Mouse (Mus musculus) neural tube, embryonic 12.5 days (tissue): ENCODE results near the gene Eva1a. TPM values are rescaled to one million over a fixed set of nuclear protein-coding genes. Genes with fewer than 3 reads are reported as not detected.

ENCODE experiments used
- ATAC-seq: fragments of 200-750 bp; cut with Nextera tagmentation; 2 replicates; pipeline ENCODE4 v1.8.0; 2017; ENCODE audit warnings: low read depth, mild to moderate bottlenecking, moderate TSS enrichment, moderate library complexity; ENCODE audit not compliant: low FRiP score
- H3K27ac ChIP-seq: fragments of 300-500 bp; sonication (generic); 2 replicates; pipeline ENCODE4 v1.5.1; 2016
- H3K27me3 ChIP-seq: fragments of 300-500 bp; sonication (generic); replicated peaks from 2 replicates; pipeline ENCODE4 v1.6.1; 2016; ENCODE audit warnings: mild to moderate bottlenecking
- H3K36me3 ChIP-seq: fragments of 300-500 bp; sonication (generic); 2 replicates; pipeline ENCODE4 v1.6.1; 2016; ENCODE audit warnings: mild to moderate bottlenecking
- H3K4me1 ChIP-seq: fragments of 300-500 bp; sonication (generic); 2 replicates; pipeline ENCODE4 v1.6.1; 2016
- H3K4me2 ChIP-seq: fragments of 300-500 bp; sonication (generic); replicated peaks from 2 replicates; pipeline ENCODE4 v1.6.1; 2016; ENCODE audit warnings: mild to moderate bottlenecking
- H3K4me3 ChIP-seq: fragments of 300-500 bp; sonication (generic); 2 replicates; pipeline ENCODE4 v1.5.1; 2016
- H3K9ac ChIP-seq: fragments of 300-500 bp; sonication (generic); 2 replicates; pipeline ENCODE4 v1.6.1; 2016; ENCODE audit warnings: mild to moderate bottlenecking
- H3K9me3 ChIP-seq: fragments of 300-500 bp; sonication (generic); 2 replicates; pipeline ENCODE4 v1.6.1; 2016; ENCODE audit warnings: mild to moderate bottlenecking
- WGBS: fragments of 180-500 bp; shearing (Covaris S2); methylation state at CpG from one replicate; pipeline ENCODE4 v1.1.7; 2016; 5-methylcytosine and 5-hydroxymethylcytosine counted together
- polyA plus RNA-seq: library from polyadenylated mRNA; unstranded; fragments of >200 nt; fragmentation: Nextera tagmentation; extraction: Ambion mirVana; gene quantifications from 2 replicates; pipeline ENCODE4 v1.2.1, GENCODE M21; 2016

Eva1a gene
- polyA plus RNA-seq, 1 experiment from 2014 or later = 2.5 TPM

DNA sequence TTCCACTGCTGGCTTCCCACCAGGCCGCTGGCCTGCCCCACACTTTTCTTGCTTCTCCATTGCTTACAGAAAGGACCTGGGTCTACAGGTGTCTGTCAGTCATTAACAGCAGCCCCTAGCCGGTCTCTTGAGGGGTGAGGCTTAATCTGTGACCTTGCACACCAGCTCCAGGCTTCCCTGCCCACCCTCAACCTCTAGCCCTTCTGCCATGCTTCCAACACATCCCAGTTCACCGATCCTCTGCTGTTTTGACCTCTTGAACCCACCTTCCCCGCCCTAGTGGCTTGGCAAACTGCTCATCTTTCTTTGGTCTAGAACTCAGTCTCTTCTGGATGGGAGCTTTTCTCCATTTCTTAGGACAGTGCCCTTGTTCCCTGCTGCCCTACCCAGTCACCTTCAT lies 2.8 kb downstream of the Eva1a start:
- Histone ChIP-seq H3K4me3 (no peak overlapping the region), H3K4me1 (peaks cover 17% of the 10 kb centered on the region; the same call in 1 of the 2 replicates), H3K27ac (no peak overlapping the region), H3K9ac (no peak overlapping the region), H3K27me3 (peaks cover 32% of the 10 kb centered on the region), H3K36me3 (no peaks in the 10 kb centered on the region), H3K4me2 (no peak overlapping the region), H3K9me3 (no peaks in the 10 kb centered on the region)
- no peak for ATAC-seq
- 31% methylated on average over 4 of the region's 4 CpGs for WGBS

DNA sequence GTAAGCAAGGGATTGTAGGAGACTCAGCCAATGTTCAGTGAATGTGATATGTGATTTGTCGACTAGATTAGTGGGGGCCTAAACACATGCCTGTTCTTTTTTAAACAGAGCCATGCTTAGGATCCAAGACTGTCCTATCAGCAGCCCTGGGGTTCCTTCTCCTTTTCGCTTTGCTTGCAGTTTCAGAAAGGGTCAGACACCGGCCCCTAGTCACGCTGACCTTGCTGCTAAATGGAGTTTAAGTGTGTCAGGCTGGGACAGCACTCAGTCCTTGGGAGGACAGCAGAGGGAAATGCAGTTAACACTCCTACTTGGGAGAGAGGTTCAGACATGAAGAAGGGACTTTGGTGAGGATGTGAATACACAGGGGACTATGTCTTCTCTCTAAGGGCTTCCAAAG lies 3.7 kb downstream of the Eva1a start:
- Histone ChIP-seq H3K36me3 (no peaks in the 10 kb centered on the region), H3K4me1 (peaks cover 17% of the 10 kb centered on the region; the same call in 1 of the 2 replicates), H3K27ac (no peak overlapping the region), H3K9me3 (no peaks in the 10 kb centered on the region), H3K4me2 (no peak overlapping the region), H3K4me3 (no peak overlapping the region), H3K27me3 (peaks cover 32% of the 10 kb centered on the region), H3K9ac (no peak overlapping the region)
- ATAC-seq = no peak
- 76% methylated on average over 4 of the region's 4 CpGs for WGBS

DNA sequence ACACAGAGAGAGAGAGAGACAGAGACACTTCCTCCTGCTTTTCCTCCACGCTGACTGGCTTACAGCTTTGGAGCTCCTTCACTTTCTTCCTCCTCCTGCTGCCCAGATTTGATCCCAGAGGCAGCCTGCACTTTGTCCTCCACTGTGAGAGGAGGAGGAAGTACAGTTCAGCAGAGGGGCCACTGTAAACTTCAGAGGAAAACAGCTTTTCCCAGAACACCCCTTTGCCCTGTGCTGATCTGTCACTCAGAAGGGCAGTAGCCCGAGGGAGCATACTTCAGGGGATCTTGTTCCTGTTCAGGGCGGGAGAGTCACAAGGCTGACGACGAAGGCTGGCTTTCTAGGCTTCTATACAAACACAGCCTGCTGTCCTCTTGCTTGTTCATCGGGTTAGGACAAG lies 7.1 kb downstream of the Eva1a start:
- no peak overlapping the region for H3K4me2 ChIP-seq
- H3K36me3 ChIP-seq = no peaks in the 10 kb centered on the region
- no peak for ATAC-seq
- H3K9ac ChIP-seq = no peak overlapping the region
- H3K4me1 ChIP-seq = peaks cover 1% of the 10 kb centered on the region; the same call in 1 of the 2 replicates
- H3K4me3 ChIP-seq = no peak overlapping the region
- peaks cover 13% of the 10 kb centered on the region for H3K27me3 ChIP-seq
- H3K27ac ChIP-seq = no peak overlapping the region
- 69% methylated on average over 6 of the region's 6 CpGs for WGBS
- H3K9me3 ChIP-seq = no peaks in the 10 kb centered on the region

GRCm38 (mm10) chr6:82050201-82050600 lies 9.4 kb downstream of the Eva1a start:
- Histone ChIP-seq H3K36me3 (no peaks in the 10 kb centered on the region), H3K9ac (no peak overlapping the region), H3K4me3 (no peak overlapping the region), H3K4me1 (no peaks in the 10 kb centered on the region), H3K27me3 (no peaks in the 10 kb centered on the region), H3K4me2 (no peak overlapping the region), H3K9me3 (no peaks in the 10 kb centered on the region), H3K27ac (no peak overlapping the region)
- no peak for ATAC-seq
- WGBS = 80% methylated on average over 9 of the region's 9 CpGs

GRCm38 (mm10) chr6:82051569-82051968 lies 10.7 kb downstream of the Eva1a start:
- no peak for ATAC-seq
- Histone ChIP-seq H3K9me3 (no peaks in the 10 kb centered on the region), H3K4me3 (no peak overlapping the region), H3K27ac (no peak overlapping the region), H3K4me2 (no peak overlapping the region), H3K9ac (no peak overlapping the region), H3K27me3 (no peaks in the 10 kb centered on the region), H3K36me3 (no peaks in the 10 kb centered on the region), H3K4me1 (no peaks in the 10 kb centered on the region)
- WGBS = 84% methylated on average over 8 of the region's 8 CpGs

DNA sequence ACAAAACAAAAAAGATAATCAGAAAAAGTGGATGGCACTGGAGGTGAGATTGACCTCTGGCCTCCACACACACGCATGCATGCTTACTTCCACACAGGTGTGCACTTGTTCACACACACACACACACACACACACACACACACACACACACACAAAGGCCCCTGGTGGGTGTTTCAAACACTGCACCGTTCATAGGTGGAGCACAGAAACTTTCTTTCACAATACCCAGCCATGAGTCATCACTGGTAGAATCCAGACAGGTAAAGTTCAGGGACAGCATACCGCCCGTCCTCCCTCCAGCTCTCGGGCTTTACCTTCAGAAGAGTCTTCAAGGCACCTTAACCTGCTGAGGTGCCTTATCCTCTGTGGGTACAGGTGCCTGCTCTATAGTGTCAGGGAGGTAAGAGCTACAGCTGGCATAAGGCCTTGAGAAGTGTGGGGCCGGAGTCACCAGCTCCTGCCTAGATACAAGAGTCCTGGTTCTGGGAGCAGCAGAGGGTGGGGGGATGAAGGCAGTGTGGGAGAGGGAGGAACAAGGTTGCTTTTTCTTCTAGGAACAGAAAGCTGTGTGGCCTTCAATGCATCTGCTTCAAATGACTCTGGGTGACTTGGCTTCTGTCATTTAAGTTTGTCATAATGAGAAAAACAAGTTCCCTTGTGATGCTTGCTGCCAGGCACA lies 11.3 kb downstream of the Eva1a start:
- Histone ChIP-seq H3K9me3 (no peaks in the 10 kb centered on the region), H3K4me1 (no peaks in the 10 kb centered on the region), H3K27ac (no peak overlapping the region), H3K27me3 (no peaks in the 10 kb centered on the region), H3K36me3 (no peaks in the 10 kb centered on the region), H3K4me2 (no peak overlapping the region), H3K4me3 (no peak overlapping the region), H3K9ac (no peak overlapping the region)
- ATAC-seq = no peak
- 92% methylated on average over 6 of the region's 6 CpGs for WGBS

DNA sequence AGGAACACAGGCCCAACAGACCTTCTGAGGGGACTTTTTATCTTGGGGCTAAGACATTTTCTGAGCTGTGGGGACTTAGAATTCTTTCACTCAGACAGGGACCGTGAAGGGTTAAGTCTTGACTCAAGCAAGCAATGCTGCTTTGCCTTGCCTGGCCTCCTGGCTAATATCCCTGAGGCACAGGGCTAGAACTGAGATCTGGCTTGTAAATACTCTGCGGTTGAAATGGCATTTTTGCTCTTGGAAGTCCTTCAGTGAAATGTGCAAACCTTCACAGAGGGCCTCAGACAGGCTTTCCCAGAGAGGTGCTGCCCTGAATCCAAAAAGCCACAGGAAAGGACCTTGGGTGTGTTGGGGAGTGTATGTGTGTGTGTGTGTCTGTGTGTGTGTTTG lies 11.9 kb downstream of the Eva1a start:
- H3K9ac ChIP-seq = no peak overlapping the region
- 83% methylated on average over 2 of the region's 2 CpGs for whole genome bisulfite sequencing
- H3K27me3 ChIP-seq = no peaks in the 10 kb centered on the region
- H3K9me3 ChIP-seq = no peaks in the 10 kb centered on the region
- ATAC-seq = no peak
- no peaks in the 10 kb centered on the region for H3K4me1 ChIP-seq
- H3K4me3 ChIP-seq = no peak overlapping the region
- H3K4me2 ChIP-seq = no peak overlapping the region
- no peak overlapping the region for H3K27ac ChIP-seq
- no peaks in the 10 kb centered on the region for H3K36me3 ChIP-seq

- H3K27ac ChIP-seq = no peak overlapping the region
- WGBS = 79% methylated on average over 7 of the region's 7 CpGs
- H3K4me3 ChIP-seq = no peak overlapping the region
- no peak for ATAC-seq
- no peaks in the 10 kb centered on the region for H3K27me3 ChIP-seq
- H3K36me3 ChIP-seq = no peaks in the 10 kb centered on the region
- no peak overlapping the region for H3K9ac ChIP-seq
- H3K4me1 ChIP-seq = no peaks in the 10 kb centered on the region
- H3K9me3 ChIP-seq = no peaks in the 10 kb centered on the region
- H3K4me2 ChIP-seq = no peak overlapping the region
Measured at GRCm38 (mm10) chr6:82054854-82055253, 14.0 kb downstream of the Eva1a start.

DNA sequence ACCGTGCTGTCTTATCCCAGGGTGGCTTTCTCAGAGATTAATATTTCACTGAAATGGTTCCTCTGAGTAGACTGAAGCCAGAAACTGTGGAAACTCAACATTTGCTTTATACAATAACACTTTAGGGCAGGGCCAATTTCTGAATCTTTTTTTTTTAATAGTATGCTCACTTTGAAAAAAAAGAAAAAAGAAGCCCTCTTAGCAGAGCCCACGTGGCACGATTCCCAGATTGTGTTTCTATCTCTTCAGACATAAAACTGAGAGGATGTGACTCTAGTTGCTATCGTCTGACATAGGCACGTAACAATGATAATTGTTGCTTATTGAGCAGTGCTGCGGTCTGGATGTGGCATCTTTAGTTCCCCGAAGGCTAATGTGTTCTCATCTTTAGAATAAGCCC lies 19.1 kb downstream of the Eva1a start:
- no peak overlapping the region for H3K9ac ChIP-seq
- 90% methylated on average over 7 of the region's 7 CpGs for WGBS
- H3K27me3 ChIP-seq = no peaks in the 10 kb centered on the region
- H3K4me3 ChIP-seq = no peak overlapping the region
- H3K4me2 ChIP-seq = no peak overlapping the region
- no peaks in the 10 kb centered on the region for H3K4me1 ChIP-seq
- no peak for ATAC-seq
- H3K36me3 ChIP-seq = no peaks in the 10 kb centered on the region
- no peaks in the 10 kb centered on the region for H3K9me3 ChIP-seq
- H3K27ac ChIP-seq = no peak overlapping the region

GRCm38 (mm10) chr6:82065230-82065629 lies 24.4 kb downstream of the Eva1a start:
- WGBS = 83% methylated on average over 5 of the region's 5 CpGs
- Histone ChIP-seq H3K9me3 (no peaks in the 10 kb centered on the region), H3K27ac (no peak overlapping the region), H3K9ac (no peak overlapping the region), H3K36me3 (no peaks in the 10 kb centered on the region), H3K4me3 (no peak overlapping the region), H3K4me1 (no peaks in the 10 kb centered on the region), H3K27me3 (no peaks in the 10 kb centered on the region), H3K4me2 (no peak overlapping the region)
- no peak for ATAC-seq

DNA sequence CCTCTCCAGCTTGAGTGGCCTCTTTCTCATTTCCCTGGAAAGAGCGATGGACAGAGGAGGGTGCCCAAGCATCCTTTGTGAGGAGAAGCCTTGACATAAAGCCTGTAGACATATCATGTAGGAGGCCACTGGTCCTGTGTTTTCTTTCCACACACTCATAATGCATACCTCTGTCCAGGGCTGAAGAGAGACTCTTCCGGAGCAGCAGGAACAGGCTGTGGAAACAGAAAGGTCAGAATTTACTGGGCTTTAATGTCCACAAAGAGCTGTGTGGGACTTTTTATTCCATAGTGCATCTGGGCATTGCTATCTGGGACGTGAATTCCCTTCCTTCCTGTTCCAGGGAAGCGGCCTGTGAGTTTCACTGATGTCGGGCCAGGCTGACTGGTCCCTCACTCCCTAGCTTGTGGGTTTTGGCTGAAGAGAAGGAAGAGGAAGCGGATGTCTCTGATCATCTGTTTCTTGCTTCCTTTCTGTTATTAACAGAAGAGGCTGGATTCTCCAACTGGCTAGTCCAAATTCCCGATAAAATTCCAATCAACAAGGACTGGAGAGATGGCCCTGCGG lies 25.8 kb downstream of the Eva1a start:
- H3K27me3 ChIP-seq = no peaks in the 10 kb centered on the region
- H3K4me3 ChIP-seq = no peak overlapping the region
- no peak overlapping the region for H3K9ac ChIP-seq
- H3K4me1 ChIP-seq = no peaks in the 10 kb centered on the region
- ATAC-seq = no peak
- no peak overlapping the region for H3K4me2 ChIP-seq
- H3K27ac ChIP-seq = no peak overlapping the region
- 90% methylated on average over 8 of the region's 8 CpGs for WGBS
- H3K36me3 ChIP-seq = no peaks in the 10 kb centered on the region
- H3K9me3 ChIP-seq = no peaks in the 10 kb centered on the region

DNA sequence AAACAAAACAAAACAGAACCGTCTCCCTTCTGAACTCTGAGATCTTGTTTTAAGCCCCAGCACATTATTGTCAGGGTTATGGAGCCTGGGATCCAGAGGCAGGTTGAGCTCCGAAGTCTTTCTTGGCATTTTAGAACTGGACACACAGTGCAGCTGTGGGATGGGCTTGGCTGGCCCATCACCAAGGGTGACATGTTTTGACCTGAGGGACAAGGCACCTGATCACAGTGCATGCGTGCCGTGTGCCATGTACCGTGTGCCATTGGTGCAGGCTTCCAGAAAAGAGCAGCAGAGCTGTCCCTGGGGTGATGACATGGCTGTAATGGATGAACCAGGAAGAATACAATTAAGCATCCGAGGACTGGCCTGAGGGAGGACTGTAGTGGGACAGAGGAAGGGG lies 29.6 kb downstream of the Eva1a start:
- no peak overlapping the region for H3K4me2 ChIP-seq
- H3K4me3 ChIP-seq = no peak overlapping the region
- ATAC-seq = no peak
- H3K4me1 ChIP-seq = no peaks in the 10 kb centered on the region
- no peak overlapping the region for H3K9ac ChIP-seq
- 86% methylated on average over 6 of the region's 6 CpGs for WGBS
- H3K27ac ChIP-seq = no peak overlapping the region
- no peaks in the 10 kb centered on the region for H3K27me3 ChIP-seq
- no peaks in the 10 kb centered on the region for H3K36me3 ChIP-seq
- H3K9me3 ChIP-seq = no peaks in the 10 kb centered on the region

DNA sequence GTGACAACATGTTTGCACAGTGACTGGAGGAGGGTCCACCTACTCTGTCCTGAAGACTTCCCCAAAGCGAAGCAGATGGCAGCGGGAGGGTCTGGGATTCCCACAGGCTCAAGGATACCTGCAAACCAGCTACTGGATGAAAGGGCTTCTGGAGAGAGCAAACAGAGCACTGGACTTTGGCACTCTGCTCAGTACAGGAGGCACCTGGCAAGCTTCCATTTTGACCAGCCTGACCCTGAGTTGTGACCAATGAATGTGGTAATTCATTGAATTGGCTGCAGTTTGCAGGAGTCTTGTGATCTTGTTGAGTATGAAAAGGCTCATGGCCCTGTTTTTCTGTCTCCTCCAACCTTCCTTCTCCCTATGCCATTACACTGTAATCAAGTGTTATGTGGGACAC lies 32.2 kb downstream of the Eva1a start:
- WGBS = 95% methylated on average over 2 of the region's 2 CpGs
- ATAC-seq = no peak
- H3K9me3 ChIP-seq = no peaks in the 10 kb centered on the region
- no peak overlapping the region for H3K9ac ChIP-seq
- no peaks in the 10 kb centered on the region for H3K4me1 ChIP-seq
- no peak overlapping the region for H3K27ac ChIP-seq
- no peaks in the 10 kb centered on the region for H3K27me3 ChIP-seq
- H3K36me3 ChIP-seq = no peaks in the 10 kb centered on the region
- H3K4me3 ChIP-seq = no peak overlapping the region
- H3K4me2 ChIP-seq = no peak overlapping the region
